Mouse (Mus musculus) layer of hippocampus, adult 9-11 months (tissue): ENCODE measurements around the gene Csnk2a1.

Experiments
- DNase-seq: peaks from one replicate; pipeline ENCODE4 v3.0.0; 2022

The Csnk2a1 gene

GRCm38 (mm10) chr2:152326654-152327053 is 100.0 kb downstream of the Csnk2a1 start:
- no peak for DNase-seq

GRCm38 (mm10) chr2:152327980-152328379 is 101.3 kb downstream of the Csnk2a1 start:
- DNase-seq: no peak

- DNase-seq: no peak
Observed at GRCm38 (mm10) chr2:152330858-152331423, 104.3 kb downstream of the Csnk2a1 start.
